Mouse (Mus musculus) bone marrow macrophage, adult 2 months (primary cell): ENCODE measurements around the gene Hist1h3d. TPM values are rescaled to one million over a fixed set of nuclear protein-coding genes. Genes with fewer than 3 reads are reported as not detected.

Experiments
- H3K27ac ChIP-seq: 2 replicates; pipeline ENCODE4 v1.5.1; 2012; ENCODE audit warnings: low read depth, low read length; ENCODE audit not compliant: insufficient read depth
- H3K4me1 ChIP-seq: 2 replicates; pipeline ENCODE4 v1.6.1; 2012; ENCODE audit warnings: low read length; ENCODE audit not compliant: control insufficient read depth, insufficient read depth
- H3K4me3 ChIP-seq: 2 replicates; pipeline ENCODE4 v1.5.1; 2012; ENCODE audit warnings: mild to moderate bottlenecking, low read length, moderate library complexity; ENCODE audit not compliant: insufficient read depth
- CTCF ChIP-seq: IDR thresholded peaks from 2 replicates; pipeline ENCODE4 v1.5.1; 2012; ENCODE audit warnings: low read depth, mild to moderate bottlenecking, low read length, moderate library complexity
- POLR2A ChIP-seq: IDR thresholded peaks from 2 replicates; pipeline ENCODE4 v1.6.1; 2012; ENCODE audit warnings: mild to moderate bottlenecking, low read depth, low read length, borderline replicate concordance
- polyA plus RNA-seq: library from polyadenylated mRNA; stranded (reverse); fragments of >200 nt; gene quantifications from 2 replicates; pipeline ENCODE4 v1.2.4, GENCODE M21; 2012; ENCODE audit not compliant: missing spikeins, insufficient read depth, insufficient read length

Gene Hist1h3d
- polyA plus RNA-seq, 1 experiment, result 2.3 TPM

DNA sequence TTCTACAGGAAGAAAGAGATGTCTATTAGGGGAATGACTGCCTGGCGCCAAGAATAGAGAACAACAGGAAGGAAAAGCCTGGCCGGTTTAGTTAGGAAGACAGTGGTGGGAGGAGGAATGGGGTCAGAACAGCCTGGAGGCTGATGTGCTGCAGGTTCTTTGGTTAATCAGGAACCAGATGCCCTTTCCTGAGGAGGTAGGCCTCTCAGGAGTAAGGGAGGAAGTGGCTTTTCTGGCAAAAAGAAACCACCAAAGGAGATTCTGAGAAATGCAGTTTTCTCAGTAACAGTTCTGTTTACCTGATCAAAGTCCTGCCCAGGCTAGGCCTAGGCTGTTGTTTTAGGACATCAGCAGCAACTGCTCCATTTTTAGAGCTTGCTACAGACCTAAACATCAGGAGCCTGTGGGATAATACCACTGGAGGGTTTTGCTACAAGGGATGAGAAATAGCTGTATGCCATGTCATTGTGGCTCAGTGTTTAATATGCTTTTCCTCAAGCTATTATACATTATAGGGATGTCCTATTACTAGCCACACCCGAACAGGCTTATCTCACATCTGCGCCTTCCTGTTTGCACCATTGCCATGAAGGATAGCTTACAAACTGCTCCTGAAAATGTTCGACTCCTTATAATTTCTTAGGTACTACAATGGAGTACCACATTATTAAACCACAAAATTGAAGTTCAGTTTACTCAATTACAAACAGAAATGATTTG lies 17.6 kb downstream of the Hist1h3d start:
- peaks cover 12% of the 10 kb centered on the region for H3K4me1 ChIP-seq
- TF ChIP-seq CTCF (no peak), POLR2A (no peak)
- H3K27ac ChIP-seq, result no peak overlapping the region
- H3K4me3 ChIP-seq, result no peak overlapping the region

DNA sequence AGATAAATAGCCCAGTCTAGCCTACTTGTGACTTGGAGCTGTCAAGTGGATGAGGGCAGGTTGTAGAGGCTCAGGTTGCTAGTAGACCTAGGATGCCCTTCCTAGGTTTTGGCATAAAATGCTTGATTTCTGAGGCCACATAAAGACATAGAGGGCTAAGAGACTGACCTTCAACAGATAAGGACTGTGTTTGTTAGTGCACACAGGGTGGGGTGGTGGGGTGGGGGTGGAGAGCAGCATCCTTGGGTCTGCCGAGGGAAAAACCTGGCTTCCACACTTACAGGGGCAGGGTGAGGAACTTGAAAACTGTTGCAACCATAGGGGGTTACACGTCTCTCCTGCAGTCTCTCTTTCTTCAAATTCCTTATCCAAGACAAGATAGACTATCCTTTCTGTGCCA lies 19.6 kb downstream of the Hist1h3d start:
- no peak for TF ChIP-seq CTCF
- no peak for TF ChIP-seq POLR2A
- H3K27ac ChIP-seq, result no peak overlapping the region
- H3K4me3 ChIP-seq, result no peak overlapping the region
- H3K4me1 ChIP-seq, result peaks cover 6% of the 10 kb centered on the region

GRCm38 (mm10) chr13:23595622-23596372 lies 20.2 kb downstream of the Hist1h3d start:
- peaks cover 6% of the 10 kb centered on the region for H3K4me1 ChIP-seq

DNA sequence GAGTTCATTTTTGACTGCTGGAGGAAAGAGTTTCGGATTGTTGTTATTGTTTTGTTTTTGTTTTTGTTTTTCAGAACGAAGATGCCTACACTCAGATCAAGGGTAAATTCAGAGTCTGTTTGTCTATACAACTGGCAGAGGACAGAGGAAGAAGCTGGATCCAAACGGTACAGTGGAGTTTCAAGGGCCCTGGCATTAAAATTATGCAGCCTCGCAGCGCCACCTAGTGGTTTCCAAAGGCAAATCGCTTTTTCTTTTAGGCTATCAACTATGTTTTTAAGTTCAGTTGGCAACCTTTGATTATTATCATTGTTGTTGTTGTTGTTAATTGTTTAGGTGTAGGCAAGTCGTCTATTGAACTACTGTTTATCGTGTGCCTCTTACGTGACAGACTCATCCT lies 22.4 kb downstream of the Hist1h3d start:
- no peak for TF ChIP-seq POLR2A
- TF ChIP-seq CTCF, result peak; percentile 51; the same call in 1 of the 2 replicates
- no peak overlapping the region for H3K4me3 ChIP-seq
- H3K27ac ChIP-seq, result no peak overlapping the region
- H3K4me1 ChIP-seq, result peaks cover 4% of the 10 kb centered on the region

More at GRCm38 (mm10) chr13:23595622-23596372, 20.2 kb downstream of the Hist1h3d start:
- no peak overlapping the region for H3K4me3 ChIP-seq
- no peak overlapping the region for H3K27ac ChIP-seq
- no peak for TF ChIP-seq CTCF
- TF ChIP-seq POLR2A, result no peak

- no peak overlapping the region for H3K4me3 ChIP-seq
- peaks cover 5% of the 10 kb centered on the region; the same call in 1 of the 2 replicates for H3K4me1 ChIP-seq
- no peak overlapping the region for H3K27ac ChIP-seq
- TF ChIP-seq CTCF (no peak), POLR2A (no peak)
Measured at GRCm38 (mm10) chr13:23603182-23603699, 27.7 kb downstream of the Hist1h3d start.

GRCm38 (mm10) chr13:23604452-23604851 lies 28.9 kb downstream of the Hist1h3d start:
- Histone ChIP-seq H3K27ac (no peak overlapping the region), H3K4me3 (no peak overlapping the region), H3K4me1 (peaks cover 8% of the 10 kb centered on the region; the same call in 1 of the 2 replicates)
- TF ChIP-seq CTCF, result no peak
- TF ChIP-seq POLR2A, result no peak

DNA sequence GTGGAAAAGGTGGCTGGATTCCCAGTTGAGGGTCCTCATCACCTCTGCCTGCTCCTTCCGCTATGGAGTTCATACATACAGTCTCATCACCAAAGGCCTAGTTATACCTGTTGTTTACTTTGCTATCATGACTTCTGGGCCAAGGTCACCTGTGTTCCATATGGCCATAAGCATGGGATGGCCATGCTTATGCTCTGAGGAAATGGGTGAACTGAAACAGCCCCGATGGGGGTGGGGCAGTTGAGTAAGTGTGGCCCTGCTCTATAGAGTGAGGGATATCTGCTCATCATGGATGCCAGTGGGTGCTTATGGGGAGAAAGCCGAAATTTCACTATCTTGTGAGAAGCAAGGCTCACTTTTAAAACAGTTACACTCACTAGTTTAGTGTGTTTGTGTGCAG lies 29.5 kb downstream of the Hist1h3d start:
- no peak for TF ChIP-seq CTCF
- no peak for TF ChIP-seq POLR2A
- Histone ChIP-seq H3K4me3 (no peak overlapping the region), H3K4me1 (peaks cover 13% of the 10 kb centered on the region), H3K27ac (no peak overlapping the region)

- no peak overlapping the region for H3K27ac ChIP-seq
Measured at GRCm38 (mm10) chr13:23609209-23609608, 33.6 kb downstream of the Hist1h3d start.

DNA sequence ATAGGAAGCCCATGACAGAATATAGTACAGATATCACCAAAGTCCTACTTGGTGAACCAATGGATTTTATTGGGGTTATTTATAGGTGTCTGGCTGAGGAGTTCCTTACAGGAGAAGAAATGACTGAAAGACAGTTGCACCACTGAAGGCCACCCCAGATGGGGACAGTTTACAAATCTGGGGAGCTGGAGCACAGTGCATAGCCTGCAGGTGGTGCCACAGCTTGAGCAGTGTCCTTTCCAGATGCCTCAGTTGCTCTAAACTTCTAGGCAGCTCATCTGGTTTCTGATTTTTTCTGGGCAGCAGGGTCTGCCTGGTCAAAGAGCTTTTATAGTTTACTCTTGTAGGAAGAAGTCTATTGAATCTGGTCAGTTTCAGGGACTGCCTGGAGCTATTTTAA lies 34.3 kb downstream of the Hist1h3d start:
- no peak for TF ChIP-seq POLR2A
- TF ChIP-seq CTCF, result no peak
- peaks cover 13% of the 10 kb centered on the region for H3K4me1 ChIP-seq
- no peak overlapping the region for H3K4me3 ChIP-seq
- no peak overlapping the region for H3K27ac ChIP-seq

More at GRCm38 (mm10) chr13:23609209-23609608, 33.6 kb downstream of the Hist1h3d start:
- peaks cover 13% of the 10 kb centered on the region for H3K4me1 ChIP-seq
- TF ChIP-seq POLR2A, result no peak
- TF ChIP-seq CTCF, result no peak
- H3K4me3 ChIP-seq, result no peak overlapping the region

- Histone ChIP-seq H3K27ac (no peak overlapping the region), H3K4me1 (peaks cover 13% of the 10 kb centered on the region), H3K4me3 (no peak overlapping the region)
- TF ChIP-seq CTCF, result no peak
Measured at GRCm38 (mm10) chr13:23610393-23610792, 34.8 kb downstream of the Hist1h3d start.
